Mouse (Mus musculus): Measurements from ENCODE around the gene Sla2. TPM values are rescaled to one million over a fixed set of nuclear protein-coding genes. Genes with fewer than 3 reads are reported as not detected.
"Not testable (repeated sequence)": the region's sequence is repeated elsewhere in the genome, so short reads cannot be mapped to it uniquely, and the experiment has no call there.

Gene Sla2
- total RNA-seq, 2 experiments from 2014 or later, result 0.25 to 0.50 TPM

GRCm38 (mm10) chr2:156901344-156901743 is 14.4 kb upstream of the Sla2 start:
- DNase-seq, result no peak

- no peak for DNase-seq
These were observed 12.2 kb upstream of the Sla2 start for GRCm38 (mm10) chr2:156899184-156899583.

- DNase-seq, result no peak
These were observed 11.4 kb upstream of the Sla2 start for GRCm38 (mm10) chr2:156898374-156898773.

DNA sequence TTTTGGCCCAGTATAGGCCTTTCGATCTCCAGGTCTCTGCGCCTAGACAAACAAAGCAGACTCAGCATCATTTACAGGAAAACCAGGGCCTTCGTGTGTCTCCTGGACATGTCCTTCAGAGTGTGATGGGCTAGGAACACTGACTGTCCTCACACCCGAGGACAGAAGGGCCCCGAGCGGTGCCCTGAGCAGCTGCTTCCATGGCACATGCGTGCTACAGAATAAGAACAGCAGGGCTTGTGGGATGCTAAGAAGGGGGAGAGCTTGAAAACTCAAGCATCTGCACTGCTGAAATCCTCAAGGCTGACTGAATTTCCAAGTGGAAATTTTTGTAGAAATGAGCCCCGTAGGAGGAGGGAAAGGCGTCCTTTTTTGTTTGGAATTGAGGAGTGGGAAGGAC is 10.0 kb upstream of the Sla2 start:
- DNase-seq, result peak in 1 of 2 experiments; percentile 28

GRCm38 (mm10) chr2:156896384-156896914 is 9.5 kb upstream of the Sla2 start:
- DNase-seq, result no peak

DNA sequence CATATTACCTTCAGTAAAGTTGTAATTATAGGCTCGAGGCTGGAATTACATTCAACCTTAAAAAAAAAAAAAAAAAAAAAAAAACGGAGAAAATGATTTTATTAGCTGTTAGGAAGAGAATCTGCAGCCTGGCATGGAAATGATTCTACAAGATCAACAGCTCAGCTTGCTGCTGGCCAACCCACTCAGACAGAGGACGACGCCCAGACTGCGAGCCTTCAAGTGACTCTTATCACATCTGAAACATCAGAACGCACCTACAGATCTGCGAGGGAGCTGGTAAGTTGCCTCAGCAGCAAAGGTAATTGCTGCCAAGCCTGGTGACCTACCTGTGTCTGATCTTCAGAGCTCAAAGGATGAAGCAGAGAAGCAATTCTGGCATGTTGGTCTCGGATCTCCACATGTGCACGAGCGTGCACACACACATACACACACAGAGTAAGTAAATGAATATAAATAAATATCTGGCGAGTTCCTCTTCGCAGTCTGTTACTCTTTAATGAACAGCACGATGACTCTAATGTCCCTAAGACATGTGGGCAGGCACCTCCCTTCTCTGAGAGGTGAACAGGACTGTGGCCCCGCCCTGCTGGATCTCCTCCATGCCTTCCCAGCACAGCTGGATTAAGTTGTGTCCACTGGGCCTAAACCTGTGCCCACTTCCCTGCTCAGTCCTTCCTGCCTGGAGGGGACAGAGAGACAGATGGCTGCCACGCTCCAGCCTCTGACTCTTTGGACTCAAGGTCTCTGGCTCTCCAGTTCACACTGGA is 7.7 kb upstream of the Sla2 start:
- no peak for DNase-seq

DNA sequence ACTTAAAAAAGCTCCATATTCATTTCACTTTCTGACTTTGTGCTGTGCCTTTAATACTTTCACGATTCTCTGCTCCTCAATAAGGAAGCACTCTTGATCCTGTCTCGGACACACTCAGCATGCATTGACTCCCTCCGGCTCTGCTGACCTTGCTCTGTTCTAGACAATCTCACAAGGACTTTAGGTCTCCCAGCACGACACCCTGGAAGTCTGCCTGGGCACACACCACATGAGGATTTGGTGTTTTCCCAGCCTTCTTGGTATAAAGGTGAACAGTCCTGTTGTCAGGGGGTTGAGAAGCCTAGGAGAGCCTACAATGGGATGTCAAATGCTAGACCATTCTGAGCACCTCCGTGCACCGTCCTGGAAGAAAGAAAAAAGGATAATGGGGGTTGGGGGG is 5.8 kb upstream of the Sla2 start:
- no peak for DNase-seq

DNA sequence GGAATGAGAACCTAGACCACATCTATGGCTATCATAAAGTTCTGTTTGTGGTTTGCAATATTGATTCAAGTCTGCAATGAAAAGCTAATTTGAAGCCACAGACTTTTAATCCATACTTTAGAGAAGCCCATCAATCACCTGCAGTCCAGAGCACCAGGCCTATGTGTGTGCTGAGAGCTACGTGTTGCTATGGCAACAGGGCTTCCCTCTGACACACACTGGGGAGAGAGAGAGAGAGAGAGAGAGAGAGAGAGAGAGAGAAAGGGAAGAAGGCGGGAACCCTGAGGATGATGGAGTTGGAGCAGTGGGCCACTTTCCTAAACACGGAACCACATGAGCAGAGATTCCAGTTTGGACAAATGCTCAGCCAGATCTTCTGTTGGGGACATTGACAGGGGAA is 5.2 kb upstream of the Sla2 start:
- DNase-seq, result no peak

- DNase-seq, result no peak
These were observed 1.5 kb upstream of the Sla2 start for GRCm38 (mm10) chr2:156888490-156888889.

DNA sequence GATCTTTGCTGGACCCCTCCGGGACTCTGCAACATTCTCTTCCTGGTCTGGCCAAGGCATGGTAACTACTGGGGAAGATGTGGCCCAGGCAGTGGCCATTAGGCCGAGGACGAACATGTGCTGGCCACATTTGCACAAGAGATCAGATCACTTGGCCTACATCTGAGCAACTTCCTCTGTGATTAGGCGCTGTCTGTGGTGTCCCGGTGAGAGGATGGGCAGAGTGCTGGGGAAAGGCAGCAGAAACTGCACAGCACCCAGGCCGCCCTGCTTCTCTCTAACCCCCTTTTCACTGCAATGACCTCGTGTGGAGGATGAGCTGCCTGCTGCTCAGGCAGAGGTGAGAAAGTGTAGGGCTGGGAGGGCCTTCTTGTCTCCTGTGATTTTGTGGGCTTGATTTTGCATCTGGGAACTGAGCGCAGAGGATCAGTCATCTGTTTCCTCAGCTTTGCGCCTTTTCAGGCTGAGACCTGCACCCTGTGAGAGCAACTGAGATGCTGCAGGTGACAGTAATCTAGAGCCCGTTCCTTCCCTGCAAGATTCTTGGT is 834 bp downstream of the Sla2 start:
- DNase-seq, result no peak

DNA sequence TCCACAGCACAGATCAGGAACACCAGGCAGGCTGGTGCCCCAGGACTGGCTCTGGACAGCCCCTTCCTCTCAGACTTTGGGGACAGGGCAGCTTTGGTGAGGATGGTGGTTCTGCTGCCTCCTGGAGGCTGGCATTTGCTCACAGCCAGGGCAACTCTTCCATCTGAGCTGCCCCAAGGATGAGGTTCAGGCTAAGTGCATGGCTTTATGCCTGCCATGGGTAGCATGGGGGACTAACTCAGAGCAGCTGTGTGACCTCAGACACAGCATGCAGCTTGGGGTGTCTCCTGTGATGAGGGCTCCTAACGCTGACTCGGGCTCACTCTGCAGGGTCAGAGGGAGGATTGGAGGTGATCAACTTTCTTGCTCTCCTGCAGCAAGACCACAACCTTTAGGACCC is 1.3 kb downstream of the Sla2 start:
- not testable (repeated sequence) for DNase-seq

GRCm38 (mm10) chr2:156884396-156885211 is 2.4 kb downstream of the Sla2 start:
- no peak for DNase-seq

DNA sequence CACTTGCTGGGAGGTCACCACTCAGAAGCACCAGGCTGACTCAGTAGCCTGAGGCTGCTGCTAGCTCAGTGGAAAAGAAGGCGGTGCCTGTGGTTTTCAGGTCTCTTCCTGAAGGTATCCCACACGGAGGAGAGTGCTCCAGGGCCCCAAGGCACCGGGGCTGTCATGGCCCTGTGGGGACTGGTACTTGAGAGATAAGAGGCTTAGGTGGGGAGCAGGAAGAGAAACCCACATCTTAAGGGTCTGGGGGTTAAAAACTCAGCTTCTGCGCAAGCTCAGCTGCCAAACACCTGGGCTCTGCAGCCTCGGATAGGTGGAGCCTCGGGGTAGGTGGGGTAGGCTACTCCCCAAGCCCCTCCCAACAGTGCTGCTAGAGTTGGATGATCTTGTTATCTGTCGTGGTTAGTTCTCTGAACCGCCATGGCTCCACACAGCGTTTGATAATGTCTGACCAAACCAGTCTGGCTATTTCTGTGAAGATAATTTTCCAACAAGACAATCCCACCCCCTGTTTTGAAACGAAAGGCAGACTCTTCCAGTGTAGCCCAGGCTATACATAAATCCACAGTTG is 4.5 kb downstream of the Sla2 start:
- DNase-seq, result no peak

DNA sequence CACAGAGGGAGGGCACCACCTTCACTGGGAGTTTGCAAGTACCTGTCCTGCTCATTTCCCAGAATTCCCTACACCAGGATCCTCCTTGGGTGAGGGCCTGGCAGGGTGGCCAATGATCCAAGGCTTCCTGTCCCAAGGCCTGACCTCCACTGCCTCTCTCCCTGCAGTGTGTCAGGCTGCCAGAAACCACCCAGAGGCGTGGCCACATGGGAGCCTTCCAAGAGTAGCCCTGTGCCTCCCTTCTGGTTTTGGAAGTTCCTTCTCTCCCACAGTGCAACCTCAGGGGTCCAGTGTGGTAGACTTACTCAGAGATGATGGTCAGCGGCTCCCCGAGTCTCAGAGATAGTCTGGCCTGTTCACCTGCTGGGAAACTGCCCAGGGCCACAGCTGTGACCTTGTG is 7.5 kb downstream of the Sla2 start:
- no peak for DNase-seq

- DNase-seq, result no peak
These were observed 9.3 kb downstream of the Sla2 start for GRCm38 (mm10) chr2:156877726-156878125.

- DNase-seq, result no peak
These were observed 12.1 kb downstream of the Sla2 start for GRCm38 (mm10) chr2:156874760-156875510.

GRCm38 (mm10) chr2:156874047-156874759 is 12.8 kb downstream of the Sla2 start:
- DNase-seq, result no peak

- DNase-seq, result peak in 1 of 2 experiments; percentile 38
These were observed 13.4 kb downstream of the Sla2 start for GRCm38 (mm10) chr2:156873629-156874028.

- no peak for DNase-seq
These were observed 16.5 kb downstream of the Sla2 start for GRCm38 (mm10) chr2:156870519-156870918.

DNA sequence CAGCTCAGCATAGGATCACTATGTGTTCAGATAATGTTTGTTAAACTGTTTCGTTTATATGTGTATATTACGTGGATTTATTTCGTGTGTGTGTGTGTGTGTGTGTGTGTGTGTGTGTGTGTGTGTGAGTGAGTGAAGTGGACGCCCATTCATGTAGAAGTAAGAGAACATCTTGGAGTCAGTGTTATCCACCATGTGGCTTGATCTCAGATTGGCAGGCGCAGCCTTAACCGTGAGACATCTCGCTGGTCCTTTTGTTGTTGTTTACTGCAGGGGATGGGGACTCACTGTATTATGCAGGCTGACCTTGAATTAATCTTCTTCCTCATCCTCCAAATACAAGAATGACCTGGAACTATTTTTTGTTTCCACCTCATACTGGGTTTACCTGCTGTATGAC is 17.4 kb downstream of the Sla2 start:
- DNase-seq, result no peak

- DNase-seq, result peak; percentile 30 to 43
These were observed 18.0 kb downstream of the Sla2 start for GRCm38 (mm10) chr2:156868994-156869393.

Data from layer of hippocampus, postnatal 36 days (tissue).